Mouse (Mus musculus) left cerebral cortex, postnatal 36 days (tissue): ENCODE results near the gene H2-Ke6. TPM values are rescaled to one million over a fixed set of nuclear protein-coding genes. Genes with fewer than 3 reads are reported as not detected.

Source experiments
- microRNA-seq: library from miRNA; unstranded; fragments of <30 nt; microRNA quantifications from one replicate; pipeline ENCODE4 v1.2.0, GENCODE M21; 2022
- total RNA-seq, 2 experiments: library from RNA; stranded (reverse); gene quantifications; 2 replicates each; pipeline ENCODE4 v1.2.3; 2021

H2-Ke6 gene
- total RNA-seq, 2 experiments from 2014 or later = 35.7 to 36.6 TPM

Small RNA genes lying within 50 kb of the gene (microRNA-seq; reads per million reads assigned to microRNA genes)
- gene Mir219a-1 = not detected
- gene Mir219c = not detected

Other genes with a start within 250 kb of the H2-Ke6 start
- 1 to 10 TPM; 3.3 to 4.8 TPM for gene Angptl4, start 246.2 kb downstream of the H2-Ke6 start, total RNA-seq
- 10 to 100 TPM; 27.0 to 44.8 TPM for gene Kank3, start 217.5 kb downstream of the H2-Ke6 start, total RNA-seq
- gene Rps28, start 203.5 kb downstream of the H2-Ke6 start, total RNA-seq = 100 to 1,000 TPM; 651 to 708 TPM
- gene Ndufa7, start 203.5 kb downstream of the H2-Ke6 start, total RNA-seq = 100 to 1,000 TPM; 212 to 213 TPM
- gene Cd320, start 185.0 kb downstream of the H2-Ke6 start, total RNA-seq = 10 to 100 TPM; 24.8 to 27.5 TPM
- not detected for gene Gm7029, start 154.2 kb downstream of the H2-Ke6 start, total RNA-seq
- 1 to 10 TPM; 2.4 to 3.1 TPM for gene Kifc1, start 137.4 kb downstream of the H2-Ke6 start, total RNA-seq
- gene Platr17, start 122.9 kb downstream of the H2-Ke6 start, total RNA-seq = under 1 TPM; 0.70 to 0.96 TPM
- gene Daxx, start 118.6 kb downstream of the H2-Ke6 start, total RNA-seq = 10 to 100 TPM; 29.9 to 32.9 TPM
- 10 to 100 TPM; 35.0 to 38.3 TPM for gene Tapbp, start 112.2 kb downstream of the H2-Ke6 start, total RNA-seq
- 10 to 100 TPM; 29.4 to 40.1 TPM for gene Zbtb22, start 112.2 kb downstream of the H2-Ke6 start, total RNA-seq
- gene Rgl2, start 98.5 kb downstream of the H2-Ke6 start, total RNA-seq = 10 to 100 TPM; 46.9 to 71.0 TPM
- 10 to 100 TPM; 96.1 to 98.3 TPM for gene Pfdn6, start 87.7 kb downstream of the H2-Ke6 start, total RNA-seq
- gene Wdr46, start 87.4 kb downstream of the H2-Ke6 start, total RNA-seq = 10 to 100 TPM; 12.6 to 15.0 TPM
- 1 to 10 TPM; 5.5 to 6.7 TPM for gene B3galt4, start 76.6 kb downstream of the H2-Ke6 start, total RNA-seq
- gene Vps52, start 72.2 kb downstream of the H2-Ke6 start, total RNA-seq = 10 to 100 TPM; 84.5 to 87.0 TPM
- 100 to 1,000 TPM; 291 to 302 TPM for gene Rps18, start 72.1 kb downstream of the H2-Ke6 start, total RNA-seq
- 10 to 100 TPM; 17.2 to 19.3 TPM for gene H2-K1, start 27.7 kb downstream of the H2-Ke6 start, total RNA-seq
- 10 to 100 TPM; 33.5 to 35.9 TPM for gene Ring1, start 3.4 kb downstream of the H2-Ke6 start, total RNA-seq
- gene Slc39a7, start 3.6 kb upstream of the H2-Ke6 start, total RNA-seq = 100 to 1,000 TPM; 101 to 105 TPM
- gene Rxrb, start 3.8 kb upstream of the H2-Ke6 start, total RNA-seq = 10 to 100 TPM; 81.9 to 87.8 TPM
- gene Col11a2, start 11.4 kb upstream of the H2-Ke6 start, total RNA-seq = 10 to 100 TPM; 15.1 to 16.3 TPM
- under 1 TPM in 1 of 2 experiments, not detected in 1; 0.79 TPM for gene H2-Oa, start 64.3 kb upstream of the H2-Ke6 start, total RNA-seq
- gene H2-DMa, start 91.5 kb upstream of the H2-Ke6 start, total RNA-seq = 10 to 100 TPM; 26.1 to 28.5 TPM
- gene Brd2, start 94.6 kb upstream of the H2-Ke6 start, total RNA-seq = 100 to 1,000 TPM; 183 to 189 TPM
- under 1 TPM; 0.59 to 0.93 TPM for gene H2-DMb2, start 115.2 kb upstream of the H2-Ke6 start, total RNA-seq
- 1 to 10 TPM in 1 of 2 experiments, under 1 TPM in 1; 0.94 to 1.1 TPM for gene H2-DMb1, start 125.0 kb upstream of the H2-Ke6 start, total RNA-seq
- 1 to 10 TPM; 1.9 to 2.0 TPM for gene Tap1, start 159.5 kb upstream of the H2-Ke6 start, total RNA-seq
- 1 to 10 TPM in 1 of 2 experiments, under 1 TPM in 1; 0.77 to 1.1 TPM for gene Psmb9, start 159.7 kb upstream of the H2-Ke6 start, total RNA-seq
- gene Psmb8, start 169.7 kb upstream of the H2-Ke6 start, total RNA-seq = 1 to 10 TPM; 2.1 to 3.4 TPM
- 1 to 10 TPM; 6.6 to 7.7 TPM for gene Tap2, start 175.5 kb upstream of the H2-Ke6 start, total RNA-seq
- gene H2-Ob, start 210.8 kb upstream of the H2-Ke6 start, total RNA-seq = not detected
- gene H2-Ab1, start 229.6 kb upstream of the H2-Ke6 start, total RNA-seq = 1 to 10 TPM; 1.9 to 2.5 TPM